9 mouse cellular contexts compared by ENCODE assay signal in the genomic region with DNA sequence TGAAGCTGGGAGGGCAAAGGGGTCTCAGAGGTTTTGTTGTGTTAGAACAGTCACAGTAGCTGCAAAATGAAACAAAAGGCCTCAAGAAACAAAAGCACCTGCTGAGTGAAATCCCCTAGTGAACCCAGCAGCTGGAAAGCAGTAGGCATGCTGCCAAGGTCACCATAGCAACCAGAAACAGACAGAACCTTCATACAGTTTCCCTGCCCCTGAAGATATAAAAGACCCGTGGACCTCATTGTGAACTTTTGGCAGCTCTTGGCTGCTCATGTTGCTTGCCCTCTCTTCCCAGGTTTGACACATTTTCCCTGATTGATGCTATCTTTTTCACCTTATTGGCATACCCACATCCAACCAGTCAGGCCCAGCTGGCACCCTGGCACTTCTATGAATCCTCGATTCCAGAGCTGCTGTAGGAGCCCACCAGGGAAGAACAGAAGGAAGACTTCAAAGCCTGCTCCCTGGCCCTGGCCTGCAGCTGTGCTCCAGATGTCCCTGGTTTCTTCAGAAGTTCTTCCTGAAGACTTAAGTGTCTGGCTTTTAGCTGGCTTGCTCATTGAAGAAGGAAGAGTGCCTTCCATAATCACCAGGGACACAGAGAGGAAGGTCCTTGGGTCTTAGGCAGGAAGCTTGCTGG. TPM values are rescaled to one million over a fixed set of nuclear protein-coding genes. Genes with fewer than 3 reads are reported as not detected.
DNase-seq lines count a peak whose midpoint lies in the region; ATAC-seq and TF ChIP-seq lines count a peak whose summit lies in the region.
"Had no signal": no experiment of that assay in that cellular context is flagged by ENCODE, and none has a peak within 500 bp of the region (broad histone marks: within the 10 kb centered on the region; RNA-seq: fewer than 3 reads in every experiment).

No protein-coding gene starts in this region.

- H3K27me3 ChIP-seq in hindbrain, embryonic 13.5 days: no peaks in the 10 kb centered on the region

- H3K9me3 ChIP-seq in hindbrain, embryonic 13.5 days: no peaks in the 10 kb centered on the region

- H3K27ac ChIP-seq in hindbrain, embryonic 13.5 days: peak overlapping the region; percentile 68

- WGBS in hindbrain, embryonic 13.5 days: 6% methylated on average over 2 of the region's 2 CpGs
- whole genome bisulfite sequencing in lung, adult 2 months: 9% methylated on average over 2 of the region's 2 CpGs

- H3K4me3 ChIP-seq in hindbrain, embryonic 13.5 days: no peak overlapping the region
- no peak overlapping the region for H3K4me3 ChIP-seq in lung, adult 2 months (replicated peaks; ENCODE audit: extremely low read depth, low read depth, low read length)

- peak; percentile 64; the same call in 1 of the 2 replicates for ATAC-seq in hindbrain, embryonic 13.5 days (ENCODE audit: low FRiP score)
- ATAC-seq in erythroid progenitor cell, adult 5-6 weeks (replicated peaks; ENCODE audit: low FRiP score, poor library complexity, severe bottlenecking): no peak

- no peak for TF ChIP-seq POLR2A in lung, adult 2 months (IDR thresholded peaks at IDR 0.05; ENCODE audit: borderline replicate concordance, extremely low read depth, low read depth, low read length)

- no peak overlapping the region for H3K4me2 ChIP-seq in hindbrain, embryonic 13.5 days

- no peak overlapping the region for H3K9ac ChIP-seq in hindbrain, embryonic 13.5 days

- peak; percentile 19 for DNase-seq in 416B (ENCODE audit: low read depth)
- DNase-seq in B cell, adult 2 months: peak; percentile 33 to 41
- DNase-seq in embryo, embryonic 11 days: peak; percentile 51
- peak; percentile 46 for DNase-seq in lung, adult 2 months
- DNase-seq in retina, postnatal 1 day: peak; percentile 96

- no peak for TF ChIP-seq CTCF in lung, adult 2 months (IDR thresholded peaks at IDR 0.05; ENCODE audit: insufficient read depth, low read length)

- peaks cover 22% of the 10 kb centered on the region for H3K4me1 ChIP-seq in hindbrain, embryonic 13.5 days (replicated peaks)
- no peaks in the 10 kb centered on the region; the same call in 1 of the 2 replicates for H3K4me1 ChIP-seq in lung, adult 2 months (ENCODE audit: control insufficient read depth, insufficient read depth, low read length)

- no peaks in the 10 kb centered on the region for H3K36me3 ChIP-seq in hindbrain, embryonic 13.5 days

RNA-seq across cellular contexts. Expression of gene S100a6, which starts 10.9 kb away (rescaled TPM):
- polyA plus RNA-seq in hindbrain, embryonic 13.5 days (2015; fragmentation: Nextera tagmentation; extraction: Ambion mirVana): 38.4 and 42.3 TPM in 2 replicates
- 439 and 454 TPM in 2 replicates for polyA plus RNA-seq in lung, adult 2 months (2012; rRNA removed)
- 132 and 138 TPM in 2 replicates for total RNA-seq in erythroid progenitor cell, adult 5-6 weeks (2015; ENCODE audit: low replicate concordance)
- 41.6 and 73.8 TPM in 2 replicates for total RNA-seq in erythroid progenitor cell, adult 5-6 weeks (2017; ENCODE audit: low replicate concordance)

RNA-seq across cellular contexts. Expression of gene S100a5, which starts 15.2 kb away (rescaled TPM):
- polyA plus RNA-seq in hindbrain, embryonic 13.5 days (2015; fragmentation: Nextera tagmentation; extraction: Ambion mirVana): not detected in 2 replicates
- not detected in 2 replicates for polyA plus RNA-seq in lung, adult 2 months (2012; rRNA removed)
- total RNA-seq in erythroid progenitor cell, adult 5-6 weeks (2015; ENCODE audit: low replicate concordance): not detected in 2 replicates
- total RNA-seq in erythroid progenitor cell, adult 5-6 weeks (2017; ENCODE audit: low replicate concordance): not detected in 2 replicates
- polyA plus RNA-seq: cortical plate, adult 2 months; liver, embryonic 16.5 days had no signal

RNA-seq across cellular contexts. Expression of gene S100a4, which starts 20.0 kb away (rescaled TPM):
- 0.75 and 1.5 TPM in 2 replicates for polyA plus RNA-seq in hindbrain, embryonic 13.5 days (2015; fragmentation: Nextera tagmentation; extraction: Ambion mirVana)
- polyA plus RNA-seq in lung, adult 2 months (2012; rRNA removed): 28.9 and 51.0 TPM in 2 replicates
- 36.9 and 83.6 TPM in 2 replicates for total RNA-seq in erythroid progenitor cell, adult 5-6 weeks (2015; ENCODE audit: low replicate concordance)
- 29.4 and 37.4 TPM in 2 replicates for total RNA-seq in erythroid progenitor cell, adult 5-6 weeks (2017; ENCODE audit: low replicate concordance)

RNA-seq across cellular contexts. Expression of gene Gm42674, which starts 21.8 kb away (rescaled TPM):
- not detected in 2 replicates for polyA plus RNA-seq in hindbrain, embryonic 13.5 days (2015; fragmentation: Nextera tagmentation; extraction: Ambion mirVana)
- polyA plus RNA-seq in lung, adult 2 months (2012; rRNA removed): not detected in 2 replicates
- not detected in 2 replicates for total RNA-seq in erythroid progenitor cell, adult 5-6 weeks (2015; ENCODE audit: low replicate concordance)
- not detected in 2 replicates for total RNA-seq in erythroid progenitor cell, adult 5-6 weeks (2017; ENCODE audit: low replicate concordance)
- polyA plus RNA-seq: cortical plate, adult 2 months; liver, embryonic 16.5 days had no signal

RNA-seq across cellular contexts. Expression of gene S100a7a, which starts 30.3 kb away (rescaled TPM):
- polyA plus RNA-seq in hindbrain, embryonic 13.5 days (2015; fragmentation: Nextera tagmentation; extraction: Ambion mirVana): not detected in 2 replicates
- 0.51 and 5.6 TPM in 2 replicates for polyA plus RNA-seq in lung, adult 2 months (2012; rRNA removed)
- not detected in 2 replicates for total RNA-seq in erythroid progenitor cell, adult 5-6 weeks (2015; ENCODE audit: low replicate concordance)
- not detected in 2 replicates for total RNA-seq in erythroid progenitor cell, adult 5-6 weeks (2017; ENCODE audit: low replicate concordance)

Comparison
In these comparisons a context has a peak if more than half of its experiments do, and no peak if none do; other contexts are left out.
1. DNase-seq: peak in every context shown above with its lines; median percentile 96 in retina, postnatal 1 day; 51 in embryo, embryonic 11 days; 46 in lung, adult 2 months; 37 in B cell, adult 2 months; 19 in 416B.
2. RNA of gene S100a6, which starts 10.9 kb away (polyA plus RNA-seq): 439 to 454 TPM in lung, adult 2 months; 38.4 to 42.3 TPM in hindbrain, embryonic 13.5 days; every median in the first group is over 10 times any median in the second.
3. RNA of gene S100a4, which starts 20.0 kb away (polyA plus RNA-seq): 28.9 to 51.0 TPM in lung, adult 2 months; 0.75 to 1.5 TPM in hindbrain, embryonic 13.5 days; every median in the first group is over 10 times any median in the second.